Mouse (Mus musculus): ENCODE measurements around the gene Nabp1. TPM values are rescaled to one million over a fixed set of nuclear protein-coding genes. Genes with fewer than 3 reads are reported as not detected.

Nabp1 gene
- total and polyA plus RNA-seq, 2 experiments from 2014 or later, result 6.3 to 7.5 TPM

DNA sequence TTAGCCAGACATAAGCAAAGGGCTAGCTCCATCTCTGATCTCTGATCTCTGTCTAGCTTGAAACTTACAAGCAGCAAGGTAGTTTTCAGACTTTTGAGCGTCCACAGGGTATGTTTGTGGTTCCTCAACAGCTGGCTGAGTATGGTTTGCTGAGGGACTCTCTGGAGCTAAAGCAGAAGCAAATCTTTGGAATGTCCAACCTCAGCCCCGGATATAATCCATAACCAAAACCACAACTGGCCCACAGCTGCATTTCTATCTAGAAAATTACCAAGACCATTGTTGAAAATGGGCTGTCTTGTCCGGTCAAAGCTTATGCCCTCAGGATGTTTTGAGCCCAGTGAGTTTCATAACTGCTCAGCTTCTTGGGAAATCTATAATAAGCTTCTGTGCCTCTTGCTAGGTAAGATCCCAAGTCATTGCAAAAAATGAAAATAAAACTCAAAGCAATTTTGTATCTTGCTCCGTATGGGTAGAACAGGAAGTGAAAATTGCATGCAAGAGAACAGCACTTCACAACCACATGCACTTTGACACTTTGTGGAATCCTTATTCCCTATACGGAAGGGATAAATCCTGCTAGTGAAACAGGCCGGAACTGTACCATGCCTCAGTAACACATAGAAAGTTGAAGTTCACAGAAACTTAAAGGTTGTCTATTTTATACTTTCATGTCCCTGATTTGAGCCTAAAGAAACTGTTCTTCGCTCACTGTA lies 15.5 kb upstream of the Nabp1 start:
- DNase-seq, result no peak
- 91% methylated on average over 7 of the region's 7 CpGs for WGBS
- H3K9me3 ChIP-seq (ENCODE audit: low read length), result no peaks in the 10 kb centered on the region
- H3K27me3 ChIP-seq (ENCODE audit: insufficient read depth, low read length), result no peaks in the 10 kb centered on the region
- H3K9ac ChIP-seq, result no peak overlapping the region
- TF ChIP-seq CTCF (IDR thresholded peaks at IDR 0.05; ENCODE audit: low read depth), result no peak
- H3K4me2 ChIP-seq (ENCODE audit: low read depth), result no peak overlapping the region
- no peak overlapping the region for H3K4me3 ChIP-seq (ENCODE audit: low read depth, low read length)
- ATAC-seq, result no peak
- no peaks in the 10 kb centered on the region for H3K36me3 ChIP-seq (ENCODE audit: insufficient read depth)
- H3K4me1 ChIP-seq (ENCODE audit: insufficient read depth), result no peaks in the 10 kb centered on the region
- H3K27ac ChIP-seq (ENCODE audit: low read depth, low read length), result no peak overlapping the region

DNA sequence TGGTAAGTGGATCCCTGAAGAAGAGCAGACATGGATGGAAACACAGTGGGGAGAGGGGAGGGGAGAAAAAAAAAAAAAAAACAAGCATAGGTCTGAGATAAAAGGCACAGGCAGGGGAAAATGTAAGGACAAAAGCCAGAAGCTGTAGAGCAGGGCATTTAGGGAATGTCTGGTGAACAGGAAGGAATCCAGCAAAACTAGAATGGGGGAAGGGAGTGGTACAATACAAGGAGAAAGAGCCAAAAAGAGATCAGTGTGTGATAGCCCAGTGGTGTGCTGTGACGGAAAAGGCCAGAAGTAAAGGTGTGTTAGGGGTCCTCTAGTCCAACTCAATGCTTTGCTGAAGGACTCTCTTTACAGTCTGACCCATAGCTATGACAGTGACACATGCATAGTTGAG lies 8.1 kb upstream of the Nabp1 start:
- Histone ChIP-seq H3K27ac (ENCODE audit: low read depth, low read length) (no peak overlapping the region), H3K9ac (no peak overlapping the region), H3K27me3 (ENCODE audit: insufficient read depth, low read length) (no peaks in the 10 kb centered on the region), H3K4me3 (ENCODE audit: low read depth, low read length) (no peak overlapping the region), H3K4me2 (ENCODE audit: low read depth) (no peak overlapping the region), H3K36me3 (ENCODE audit: insufficient read depth) (no peaks in the 10 kb centered on the region), H3K9me3 (ENCODE audit: low read length) (no peaks in the 10 kb centered on the region), H3K4me1 (ENCODE audit: insufficient read depth) (no peaks in the 10 kb centered on the region)
- TF ChIP-seq CTCF (IDR thresholded peaks at IDR 0.05; ENCODE audit: low read depth), result no peak
- DNase-seq, result no peak
- WGBS, result 100% methylated on average over 1 of the region's 1 CpGs
- ATAC-seq, result no peak

DNA sequence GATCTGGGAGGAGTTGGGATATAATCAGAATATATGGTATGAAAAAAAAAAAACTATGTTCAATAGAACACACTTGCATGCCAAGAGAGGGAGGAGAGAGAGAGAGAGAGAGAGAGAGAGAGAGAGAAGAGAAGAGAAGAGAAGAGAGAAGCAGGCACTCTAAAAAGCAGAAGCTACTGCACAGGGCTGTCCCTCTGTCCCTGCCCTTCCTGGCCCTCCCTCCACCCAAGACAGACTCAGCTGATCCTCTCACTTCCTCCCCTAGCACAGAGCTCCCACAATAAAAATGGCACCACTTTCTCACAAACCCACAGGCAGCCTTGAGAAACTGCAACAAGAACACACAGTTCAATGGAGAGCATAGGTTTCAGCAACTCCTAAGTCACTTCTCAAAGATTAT lies 2.2 kb upstream of the Nabp1 start:
- Histone ChIP-seq H3K27me3 (ENCODE audit: insufficient read depth, low read length) (no peaks in the 10 kb centered on the region), H3K36me3 (ENCODE audit: insufficient read depth) (no peaks in the 10 kb centered on the region), H3K4me1 (ENCODE audit: insufficient read depth) (0 out of 2 replicates have a peak, but pooled peaks cover 4% of the 10 kb centered on the region), H3K9ac (no peak overlapping the region), H3K9me3 (ENCODE audit: low read length) (no peaks in the 10 kb centered on the region), H3K4me2 (ENCODE audit: low read depth) (no peak overlapping the region), H3K27ac (ENCODE audit: low read depth, low read length) (no peak overlapping the region), H3K4me3 (ENCODE audit: low read depth, low read length) (no peak overlapping the region)
- ATAC-seq, result no peak
- no peak for DNase-seq
- no peak for TF ChIP-seq CTCF (IDR thresholded peaks at IDR 0.05; ENCODE audit: low read depth)

DNA sequence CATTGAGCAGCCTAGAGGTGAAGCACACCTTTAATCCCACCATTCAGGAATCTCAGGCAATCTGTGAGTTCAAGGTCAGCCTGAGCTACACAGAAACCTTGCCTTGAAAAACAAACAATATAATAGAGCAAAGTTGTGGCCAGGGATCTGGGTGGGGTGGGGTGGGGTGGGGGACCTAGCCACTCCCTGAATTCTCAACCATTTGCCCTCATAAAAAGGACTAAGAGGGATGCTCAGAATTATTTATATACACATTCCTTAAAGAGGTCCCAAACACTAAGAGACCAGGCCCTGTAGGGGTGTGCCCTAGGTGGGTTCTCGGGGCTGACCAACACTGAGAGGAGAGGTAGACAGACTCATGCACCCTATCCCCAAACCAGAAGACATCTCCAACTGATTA lies 1.5 kb upstream of the Nabp1 start:
- DNase-seq (no peak), ATAC-seq (no peak)
- no peaks in the 10 kb centered on the region for H3K9me3 ChIP-seq (ENCODE audit: low read length)
- no peak overlapping the region for H3K9ac ChIP-seq
- H3K36me3 ChIP-seq (ENCODE audit: insufficient read depth), result no peaks in the 10 kb centered on the region
- H3K4me1 ChIP-seq (ENCODE audit: insufficient read depth), result 0 out of 2 replicates have a peak, but pooled peaks cover 4% of the 10 kb centered on the region
- H3K27ac ChIP-seq (ENCODE audit: low read depth, low read length), result no peak overlapping the region
- no peak for TF ChIP-seq CTCF (IDR thresholded peaks at IDR 0.05; ENCODE audit: low read depth)
- WGBS, result 95% methylated on average over 1 of the region's 1 CpGs
- no peaks in the 10 kb centered on the region for H3K27me3 ChIP-seq (ENCODE audit: insufficient read depth, low read length)
- no peak overlapping the region for H3K4me3 ChIP-seq (ENCODE audit: low read depth, low read length)
- H3K4me2 ChIP-seq (ENCODE audit: low read depth), result no peak overlapping the region

DNA sequence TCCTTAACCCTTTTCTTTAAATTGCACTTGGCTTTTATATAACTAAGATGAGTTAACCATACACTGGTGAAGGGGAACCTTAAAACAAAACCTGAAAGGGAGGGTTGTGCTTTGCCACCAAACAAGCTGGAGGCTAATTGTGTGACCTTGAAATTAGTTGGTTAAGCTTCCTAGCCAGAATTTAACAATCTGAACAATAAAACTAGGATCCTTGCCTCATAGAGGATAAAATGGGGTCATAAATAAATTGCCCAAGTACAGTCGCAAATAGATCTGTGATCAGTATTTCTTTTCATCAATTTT lies 753 bp upstream of the Nabp1 start:
- Histone ChIP-seq H3K27me3 (ENCODE audit: insufficient read depth, low read length) (no peaks in the 10 kb centered on the region), H3K9me3 (ENCODE audit: low read length) (no peaks in the 10 kb centered on the region), H3K27ac (ENCODE audit: low read depth, low read length) (no peak overlapping the region), H3K4me1 (ENCODE audit: insufficient read depth) (0 out of 2 replicates have a peak, but pooled peaks cover 4% of the 10 kb centered on the region), H3K4me3 (ENCODE audit: low read depth, low read length) (peak overlapping the region; percentile 60), H3K4me2 (ENCODE audit: low read depth) (peak overlapping the region; percentile 99), H3K9ac (no peak overlapping the region), H3K36me3 (ENCODE audit: insufficient read depth) (no peaks in the 10 kb centered on the region)
- ATAC-seq, result no peak
- TF ChIP-seq CTCF (IDR thresholded peaks at IDR 0.05; ENCODE audit: low read depth), result no peak
- 67% methylated on average over 1 of the region's 1 CpGs for WGBS
- DNase-seq, result no peak

DNA sequence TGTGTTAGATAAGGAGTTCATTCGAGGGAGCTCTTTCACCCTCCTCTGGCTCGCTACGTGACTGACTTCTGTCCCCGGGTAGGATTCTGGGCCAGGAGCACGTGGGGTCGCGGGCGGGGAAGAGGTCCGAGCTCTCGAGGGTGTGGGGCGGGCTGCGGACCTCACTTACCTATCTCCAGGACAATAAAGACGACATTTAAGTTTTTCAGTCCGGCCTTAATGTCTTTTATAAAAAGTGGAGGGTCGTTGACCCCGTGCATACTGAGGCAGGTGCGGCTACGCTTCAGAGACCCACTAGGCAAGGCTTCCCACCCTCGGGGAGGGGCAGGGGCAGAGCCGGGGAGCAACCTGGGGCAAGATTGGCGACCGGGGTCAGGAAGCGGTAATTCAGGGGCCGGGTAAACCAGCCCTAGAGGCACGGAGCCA lies 556 bp downstream of the Nabp1 start:
- Histone ChIP-seq H3K27ac (ENCODE audit: low read depth, low read length) (0 out of 2 replicates have a peak overlapping the region, but pooled peaks have one; percentile 66), H3K9ac (peak overlapping the region; percentile 65), H3K27me3 (ENCODE audit: insufficient read depth, low read length) (no peaks in the 10 kb centered on the region), H3K4me2 (ENCODE audit: low read depth) (peak overlapping the region; percentile 99), H3K4me3 (ENCODE audit: low read depth, low read length) (peak overlapping the region; percentile 60), H3K9me3 (ENCODE audit: low read length) (no peaks in the 10 kb centered on the region), H3K4me1 (ENCODE audit: insufficient read depth) (0 out of 2 replicates have a peak, but pooled peaks cover 4% of the 10 kb centered on the region), H3K36me3 (ENCODE audit: insufficient read depth) (no peaks in the 10 kb centered on the region)
- peak; percentile 8 for ATAC-seq
- no peak for TF ChIP-seq CTCF (IDR thresholded peaks at IDR 0.05; ENCODE audit: low read depth)
- under 1% methylated on average over 25 of the region's 25 CpGs for WGBS
- peak; percentile 16 for DNase-seq

DNA sequence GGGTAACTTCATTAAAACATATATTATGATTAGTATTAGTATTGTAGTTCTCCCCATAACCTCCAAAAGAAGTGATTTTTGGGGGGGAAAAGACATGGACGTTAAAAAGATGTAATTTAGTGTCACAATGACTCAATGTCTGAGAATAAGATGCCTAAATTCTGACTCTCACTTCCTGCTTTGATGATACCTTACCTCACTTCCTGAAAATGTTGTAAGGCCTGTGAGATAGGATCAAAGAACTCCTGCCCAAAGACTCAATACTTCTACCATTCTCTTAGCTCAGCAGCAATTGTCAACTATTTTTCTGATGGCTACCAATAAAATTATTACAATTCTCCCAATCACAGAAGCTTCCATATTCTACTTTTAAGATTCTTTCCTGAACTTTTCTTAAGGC lies 1.8 kb downstream of the Nabp1 start:
- Histone ChIP-seq H3K27ac (ENCODE audit: low read depth, low read length) (no peak overlapping the region), H3K9ac (no peak overlapping the region), H3K4me1 (ENCODE audit: insufficient read depth) (0 out of 2 replicates have a peak, but pooled peaks cover 4% of the 10 kb centered on the region), H3K4me3 (ENCODE audit: low read depth, low read length) (no peak overlapping the region), H3K27me3 (ENCODE audit: insufficient read depth, low read length) (no peaks in the 10 kb centered on the region), H3K9me3 (ENCODE audit: low read length) (no peaks in the 10 kb centered on the region), H3K36me3 (ENCODE audit: insufficient read depth) (no peaks in the 10 kb centered on the region), H3K4me2 (ENCODE audit: low read depth) (no peak overlapping the region)
- WGBS, result 81% methylated on average over 1 of the region's 1 CpGs
- no peak for DNase-seq
- no peak for ATAC-seq
- no peak for TF ChIP-seq CTCF (IDR thresholded peaks at IDR 0.05; ENCODE audit: low read depth)
